Mouse (Mus musculus): ENCODE measurements around the gene Gas1. TPM values are rescaled to one million over a fixed set of nuclear protein-coding genes. Genes with fewer than 3 reads are reported as not detected.
A peak's percentile ranks its signal among the peaks of the same experiment; 100 is the strongest.

The Gas1 gene
- polyA plus RNA-seq, 1 experiment from 2014 or later = 15.1 TPM

- 0 out of 2 replicates have a peak, but pooled peaks cover 3% of the 10 kb centered on the region for H3K27me3 ChIP-seq (replicated peaks)
- H3K27ac ChIP-seq = no peak overlapping the region
- no peak for ATAC-seq (replicated peaks)
- H3K4me3 ChIP-seq = no peak overlapping the region
- H3K4me2 ChIP-seq = no peak overlapping the region
- H3K9me3 ChIP-seq = no peaks in the 10 kb centered on the region
- WGBS = 57% methylated on average over 13 of the region's 13 CpGs
- no peaks in the 10 kb centered on the region for H3K36me3 ChIP-seq (replicated peaks)
- no peak overlapping the region for H3K9ac ChIP-seq
- peaks cover 8% of the 10 kb centered on the region for H3K4me1 ChIP-seq
These were observed 45.4 kb downstream of the Gas1 start for GRCm38 (mm10) chr13:60131771-60132170.

- Histone ChIP-seq H3K4me3 (no peak overlapping the region), H3K27ac (no peak overlapping the region), H3K4me1 (peaks cover 17% of the 10 kb centered on the region), H3K9ac (no peak overlapping the region), H3K36me3 (replicated peaks) (no peaks in the 10 kb centered on the region), H3K4me2 (no peak overlapping the region), H3K9me3 (no peaks in the 10 kb centered on the region), H3K27me3 (replicated peaks) (0 out of 2 replicates have a peak, but pooled peaks cover 3% of the 10 kb centered on the region)
- no peak for ATAC-seq (replicated peaks)
- WGBS = 66% methylated on average over 9 of the region's 9 CpGs
These were observed 47.6 kb downstream of the Gas1 start for GRCm38 (mm10) chr13:60129541-60129940.

DNA sequence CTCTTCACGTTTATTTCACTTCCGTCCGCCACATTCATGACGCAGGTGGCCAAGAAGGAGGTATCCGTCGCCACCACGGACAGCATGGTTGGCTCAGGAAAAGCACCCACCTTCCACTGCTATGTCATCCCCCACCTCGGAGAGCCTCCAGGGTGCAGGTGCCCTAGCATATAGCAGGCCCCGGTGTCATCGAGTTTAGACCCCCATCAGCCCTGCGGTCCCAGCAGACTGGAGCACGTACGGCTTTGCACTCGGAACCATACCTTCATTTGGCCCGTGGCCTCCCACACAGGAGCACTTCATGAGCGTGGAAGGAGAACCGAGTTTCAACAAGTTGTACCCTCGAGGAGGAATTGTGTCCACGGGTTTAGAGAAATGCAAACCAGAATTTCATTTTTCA lies 50.8 kb downstream of the Gas1 start:
- peak; percentile 53; the same call in 1 of the 2 replicates for ATAC-seq (replicated peaks)
- H3K9me3 ChIP-seq = no peaks in the 10 kb centered on the region
- H3K36me3 ChIP-seq (replicated peaks) = no peaks in the 10 kb centered on the region
- no peak overlapping the region for H3K4me3 ChIP-seq
- no peak overlapping the region for H3K27ac ChIP-seq
- no peaks in the 10 kb centered on the region for H3K27me3 ChIP-seq (replicated peaks)
- WGBS = 61% methylated on average over 19 of the region's 19 CpGs
- peaks cover 14% of the 10 kb centered on the region for H3K4me1 ChIP-seq
- no peak overlapping the region for H3K9ac ChIP-seq
- peak overlapping the region; percentile 26 for H3K4me2 ChIP-seq

DNA sequence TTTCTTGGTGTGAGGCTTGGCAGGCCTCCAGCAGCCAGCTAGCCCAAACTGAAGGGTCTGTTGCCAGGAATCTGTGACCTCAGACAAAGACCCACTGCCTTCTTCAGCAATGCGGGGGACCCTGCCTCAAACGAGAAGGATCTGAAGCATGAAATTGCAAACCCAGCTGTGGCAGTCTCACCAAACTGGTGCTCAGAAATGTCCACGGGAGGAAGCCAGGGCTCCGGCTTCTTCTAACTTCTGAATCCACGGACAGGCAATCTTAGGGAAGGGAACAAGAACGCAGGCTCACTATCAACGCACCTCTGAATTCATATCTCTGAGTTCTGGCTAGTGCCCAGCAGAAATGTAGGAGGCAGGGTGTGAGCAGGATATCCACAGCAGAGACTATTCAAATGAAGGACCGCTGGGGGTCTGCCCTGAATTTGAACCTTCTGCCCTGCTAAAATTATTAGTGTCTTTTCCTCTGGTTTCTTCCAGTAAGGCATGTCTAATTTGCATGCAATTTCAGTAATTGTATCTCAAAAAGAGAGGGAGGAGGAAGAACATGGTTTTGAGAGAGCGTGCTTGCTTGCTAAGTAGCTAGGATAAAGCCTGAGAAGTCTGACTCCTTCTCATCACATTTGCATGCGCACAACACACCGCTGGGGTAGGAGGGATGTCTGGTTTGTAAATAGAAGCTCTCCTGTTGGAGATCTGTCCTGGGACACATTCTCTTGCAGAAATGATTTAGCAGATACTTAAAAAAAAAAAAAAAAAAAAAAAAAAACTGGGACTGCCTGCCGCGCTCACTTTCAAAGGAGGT lies 51.5 kb downstream of the Gas1 start:
- no peaks in the 10 kb centered on the region for H3K36me3 ChIP-seq (replicated peaks)
- peak overlapping the region; percentile 20; the same call in 1 of the 2 replicates for H3K27ac ChIP-seq
- peak overlapping the region; percentile 26 for H3K4me2 ChIP-seq
- WGBS = 10% methylated on average over 13 of the region's 13 CpGs
- H3K27me3 ChIP-seq (replicated peaks) = no peaks in the 10 kb centered on the region
- ATAC-seq (replicated peaks) = 0 out of 2 replicates have a peak, but pooled peaks have one; percentile 40
- peaks cover 14% of the 10 kb centered on the region for H3K4me1 ChIP-seq
- H3K9me3 ChIP-seq = no peaks in the 10 kb centered on the region
- H3K4me3 ChIP-seq = no peak overlapping the region
- H3K9ac ChIP-seq = no peak overlapping the region

GRCm38 (mm10) chr13:60125020-60125419 lies 52.1 kb downstream of the Gas1 start:
- Histone ChIP-seq H3K27ac (no peak overlapping the region), H3K4me2 (no peak overlapping the region), H3K36me3 (replicated peaks) (no peaks in the 10 kb centered on the region), H3K9me3 (no peaks in the 10 kb centered on the region), H3K4me3 (no peak overlapping the region), H3K9ac (no peak overlapping the region), H3K4me1 (peaks cover 14% of the 10 kb centered on the region), H3K27me3 (replicated peaks) (no peaks in the 10 kb centered on the region)
- 36% methylated on average over 3 of the region's 3 CpGs for WGBS
- no peak for ATAC-seq (replicated peaks)

DNA sequence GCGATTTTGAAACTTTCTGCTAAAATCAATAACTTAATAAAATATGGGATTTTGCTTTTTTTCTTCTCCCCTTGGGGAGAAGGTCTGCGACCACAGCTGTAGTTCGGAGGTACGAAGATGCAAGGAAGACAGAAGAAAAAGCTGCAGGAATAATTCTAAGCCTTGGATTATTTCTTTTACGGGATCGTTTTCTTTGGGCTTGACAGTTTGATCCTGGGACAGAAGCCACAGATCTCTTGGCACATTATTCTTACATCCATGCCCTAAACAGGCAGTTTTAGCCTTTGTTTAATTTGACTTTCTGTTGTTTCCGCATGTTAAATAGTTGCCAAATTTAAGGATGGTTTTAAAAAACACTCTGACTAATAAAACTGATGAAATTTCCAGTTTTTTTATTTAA lies 52.7 kb downstream of the Gas1 start:
- no peak overlapping the region for H3K27ac ChIP-seq
- H3K4me3 ChIP-seq = no peak overlapping the region
- ATAC-seq (replicated peaks) = no peak
- H3K9ac ChIP-seq = no peak overlapping the region
- 62% methylated on average over 7 of the region's 7 CpGs for WGBS
- no peaks in the 10 kb centered on the region for H3K27me3 ChIP-seq (replicated peaks)
- H3K9me3 ChIP-seq = no peaks in the 10 kb centered on the region
- no peak overlapping the region for H3K4me2 ChIP-seq
- H3K4me1 ChIP-seq = peaks cover 14% of the 10 kb centered on the region
- H3K36me3 ChIP-seq (replicated peaks) = no peaks in the 10 kb centered on the region
